Mouse (Mus musculus): ENCODE measurements at regions not wholly inside any gene's neighbourhood (a gene's known extent, or its start where the extent isn't known, plus 50 kb on each side); places are given as distances from the start of the nearest gene placed in this dataset.
A peak's percentile ranks its signal among the peaks of the same experiment; 100 is the strongest.

GRCm38 (mm10) chr5:133310979-133311890, 768.1 kb upstream of the Auts2 start:
- DNase-seq (ENCODE audit: low spot score in 2 of 2) = peak in 1 of 2 experiments; percentile 44

DNA sequence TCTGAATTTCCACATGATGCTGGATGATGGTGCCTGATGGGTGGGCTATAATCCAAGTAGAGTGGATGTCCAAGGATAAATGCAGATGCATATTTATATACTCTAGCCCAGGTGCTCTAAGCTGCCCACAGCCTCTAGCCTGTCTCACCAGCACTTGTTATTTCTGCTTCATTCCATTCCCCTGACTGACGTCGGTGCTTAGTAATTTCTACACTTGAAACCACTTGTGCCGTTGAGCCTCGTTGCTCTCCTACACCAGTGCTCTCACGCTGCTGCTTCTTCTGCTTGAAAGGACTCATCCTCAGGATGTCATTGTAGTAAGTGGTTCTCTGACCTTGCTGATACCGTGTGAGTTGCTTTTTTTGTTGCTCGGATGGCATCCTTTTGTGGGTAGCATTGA, 724.7 kb upstream of the Auts2 start:
- no peak for DNase-seq (ENCODE audit: low spot score in 2 of 2)

- no peak for DNase-seq (ENCODE audit: low spot score in 2 of 2)
Measured at GRCm38 (mm10) chr5:133267356-133267755, 724.2 kb upstream of the Auts2 start.

DNA sequence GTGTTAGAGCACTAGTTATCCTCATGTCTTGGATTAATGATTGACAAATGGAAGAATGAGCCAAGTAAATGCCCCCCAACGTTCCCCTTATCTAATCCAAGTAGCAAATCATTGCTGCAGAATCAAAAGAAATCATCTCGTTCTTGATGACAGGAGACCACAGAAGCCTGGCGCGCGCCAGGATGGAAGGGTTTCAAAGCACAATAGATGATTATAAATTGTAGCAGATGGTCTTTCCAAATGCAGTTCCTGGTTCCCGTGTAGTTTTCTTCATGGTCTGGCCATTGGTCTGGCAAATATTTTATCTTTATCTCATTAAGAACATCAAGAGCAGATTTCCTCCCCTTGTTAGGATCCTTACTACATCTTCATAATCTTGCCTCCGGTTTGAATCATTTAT, 721.8 kb upstream of the Auts2 start:
- DNase-seq (ENCODE audit: low spot score in 2 of 2) = no peak

DNA sequence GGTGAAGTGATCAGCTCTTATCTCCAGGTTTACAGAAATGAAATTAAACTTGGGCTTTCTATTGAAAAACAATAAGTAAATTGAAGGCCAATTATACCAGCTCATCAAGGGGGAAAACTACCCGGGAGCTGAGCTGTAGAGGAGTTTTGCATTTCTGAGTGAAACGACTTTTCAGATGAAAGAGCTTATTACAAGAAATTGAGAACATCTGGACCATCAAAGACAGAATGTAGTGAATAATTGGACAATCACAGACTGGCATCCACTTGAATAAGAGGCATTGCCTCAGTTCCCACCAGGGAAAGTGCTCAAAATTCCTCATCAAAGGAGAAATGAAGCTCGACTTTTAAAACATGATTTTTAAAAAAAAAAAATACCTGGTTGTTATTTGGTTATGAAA, 675.7 kb upstream of the Auts2 start:
- DNase-seq (ENCODE audit: low spot score in 2 of 2) = no peak

- DNase-seq (ENCODE audit: low spot score in 2 of 2) = no peak
Measured at GRCm38 (mm10) chr5:133198546-133198945, 655.4 kb upstream of the Auts2 start.

- DNase-seq (ENCODE audit: low spot score in 2 of 2) = no peak
Measured at GRCm38 (mm10) chr5:133189798-133190571, 646.8 kb upstream of the Auts2 start.

- DNase-seq (ENCODE audit: low spot score in 2 of 2) = peak in 1 of 2 experiments; percentile 32
Measured at GRCm38 (mm10) chr5:133175636-133176035, 632.5 kb upstream of the Auts2 start.

GRCm38 (mm10) chr5:133173155-133173723, 630.1 kb upstream of the Auts2 start:
- peak in 1 of 2 experiments; percentile 25 for DNase-seq (ENCODE audit: low spot score in 2 of 2)

- DNase-seq (ENCODE audit: low spot score in 2 of 2) = no peak
Measured at GRCm38 (mm10) chr5:133172686-133173085, 629.5 kb upstream of the Auts2 start.

GRCm38 (mm10) chr5:133171266-133171665, 628.1 kb upstream of the Auts2 start:
- no peak for DNase-seq (ENCODE audit: low spot score in 2 of 2)

DNA sequence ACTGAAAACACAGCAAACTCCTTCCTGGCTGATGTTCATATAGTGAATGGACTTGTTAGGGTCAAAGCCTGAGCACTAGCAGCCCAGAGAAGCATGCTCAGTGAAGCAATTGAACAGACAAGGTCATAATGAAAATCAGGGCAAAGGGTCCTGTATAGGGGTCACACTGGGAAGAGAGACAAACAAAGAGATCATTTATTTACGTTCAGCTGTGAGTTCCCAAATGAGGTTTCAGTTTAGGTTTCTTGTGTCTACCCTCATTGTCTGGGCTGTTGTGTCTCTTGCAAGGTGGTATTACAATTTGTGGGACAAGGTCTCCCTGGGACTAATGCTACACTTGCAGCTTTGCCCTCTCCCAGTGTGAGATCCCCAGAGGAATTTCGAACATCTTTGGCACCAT, 624.4 kb upstream of the Auts2 start:
- no peak for DNase-seq (ENCODE audit: low spot score in 2 of 2)

GRCm38 (mm10) chr5:133167001-133167461, 623.9 kb upstream of the Auts2 start:
- no peak for DNase-seq (ENCODE audit: low spot score in 2 of 2)

DNA sequence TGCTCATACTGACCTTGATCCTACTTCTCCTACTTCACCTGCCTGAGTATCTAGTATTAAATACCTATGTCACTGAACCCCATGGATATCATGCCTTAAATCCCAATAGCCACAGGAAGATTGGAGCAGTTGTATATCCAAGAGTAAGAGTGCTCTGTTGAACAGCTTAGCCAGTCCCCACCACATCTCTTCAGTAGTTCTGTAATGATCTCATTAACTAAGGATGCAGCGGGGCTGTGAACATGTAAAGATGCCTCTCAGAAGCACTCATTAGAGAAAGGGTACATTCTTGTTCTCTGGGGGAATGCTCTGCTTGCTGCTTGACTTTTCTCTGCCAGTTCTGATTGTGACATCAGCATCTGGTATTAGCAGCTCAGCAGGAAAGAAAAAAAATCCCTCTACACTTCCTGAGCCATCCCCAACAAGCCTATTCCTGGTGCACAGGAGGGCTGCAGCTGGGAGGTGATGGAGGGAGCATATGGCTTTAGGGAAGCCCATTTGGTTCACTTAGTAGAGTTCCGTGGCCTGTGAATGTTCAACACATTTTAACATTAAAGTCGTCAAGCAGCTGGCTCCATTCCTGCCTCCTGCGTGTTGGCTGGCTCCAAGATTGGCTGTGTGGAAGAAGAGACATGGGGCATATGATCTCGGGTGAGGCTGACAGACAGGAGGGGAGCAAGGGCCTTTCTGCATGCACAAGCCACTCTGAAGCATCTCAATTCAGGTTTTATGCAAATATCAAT, 613.1 kb upstream of the Auts2 start:
- DNase-seq (ENCODE audit: low spot score in 2 of 2) = peak in 1 of 2 experiments; percentile 22

GRCm38 (mm10) chr5:133145996-133146395, 602.9 kb upstream of the Auts2 start:
- no peak for DNase-seq (ENCODE audit: low spot score in 2 of 2)

- DNase-seq (ENCODE audit: low spot score in 2 of 2) = no peak
Measured at GRCm38 (mm10) chr5:133143679-133144078, 600.5 kb upstream of the Auts2 start.

DNA sequence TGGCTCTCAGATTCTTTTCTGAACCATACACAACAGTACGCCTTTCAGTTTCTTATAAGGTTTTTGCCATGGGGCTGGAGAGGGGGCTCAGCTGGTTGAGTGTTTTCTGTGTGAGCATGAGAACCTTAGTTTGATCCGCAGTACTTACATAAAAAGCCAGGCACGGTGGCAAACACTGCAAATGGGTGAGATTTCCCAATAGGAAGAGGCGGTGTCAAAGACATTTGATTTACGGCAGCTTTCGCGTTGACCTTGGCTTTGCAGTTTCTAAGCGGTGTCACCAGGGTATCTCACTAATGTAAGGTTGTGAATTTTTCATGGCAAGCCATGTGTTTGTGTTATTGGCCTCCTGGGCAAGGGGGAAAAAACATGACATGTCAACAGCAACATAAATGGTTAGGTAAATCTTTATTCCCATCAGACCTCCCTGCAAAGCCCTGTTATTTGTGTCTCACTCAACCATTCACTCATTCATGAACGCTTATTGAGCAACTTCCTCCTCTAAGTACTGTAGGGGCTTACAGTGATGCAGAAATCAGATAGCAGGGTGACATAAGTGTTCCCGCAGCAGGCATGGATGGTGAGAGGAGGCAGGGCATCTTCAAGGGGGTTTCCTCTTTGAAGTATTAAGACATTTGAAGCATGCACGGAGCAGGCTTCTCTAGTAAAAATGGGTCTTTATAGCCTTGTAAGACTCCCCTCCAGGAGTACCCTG, 599.4 kb upstream of the Auts2 start:
- DNase-seq (ENCODE audit: low spot score in 2 of 2) = no peak

GRCm38 (mm10) chr5:133131042-133131441, 587.9 kb upstream of the Auts2 start:
- no peak for DNase-seq (ENCODE audit: low spot score in 2 of 2)

DNA sequence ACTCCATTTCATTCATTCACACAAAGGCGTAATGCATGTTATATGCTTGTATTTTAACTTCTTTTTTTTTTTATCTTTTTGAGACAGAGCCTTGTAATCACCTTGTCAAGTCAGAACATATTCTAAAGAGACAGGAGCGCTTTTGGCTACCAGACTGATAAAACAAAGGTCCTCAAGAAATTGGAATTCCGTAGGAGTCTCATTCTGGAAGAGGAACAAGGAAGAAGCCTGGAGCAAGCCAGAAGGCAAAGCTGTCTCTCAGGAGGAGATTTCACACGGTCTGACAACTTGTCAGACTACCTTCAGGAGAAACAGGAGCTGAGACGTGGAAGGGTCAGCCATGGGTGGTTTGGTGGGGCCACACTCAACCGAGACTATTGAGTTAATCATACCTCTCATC, 587.2 kb upstream of the Auts2 start:
- no peak for DNase-seq (ENCODE audit: low spot score in 2 of 2)

DNA sequence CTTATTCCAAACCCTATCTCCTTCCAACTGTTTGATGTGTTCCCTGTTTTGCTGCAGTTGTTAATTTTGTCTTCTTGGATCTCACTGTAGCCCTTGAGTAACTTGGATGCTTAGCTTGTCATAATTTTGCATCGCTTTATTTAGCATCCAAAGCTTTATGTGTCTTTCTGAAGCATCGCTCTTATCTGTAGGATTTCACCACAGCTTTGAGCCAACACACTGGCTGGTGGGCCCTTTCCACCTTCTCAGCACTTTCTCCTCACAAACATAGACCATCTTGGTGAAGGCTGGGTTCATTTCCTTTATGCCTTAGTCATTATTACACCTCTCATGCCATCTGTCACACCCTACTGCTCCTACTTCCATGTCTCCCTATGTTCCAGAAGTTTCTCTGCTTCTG, 581.1 kb upstream of the Auts2 start:
- DNase-seq (ENCODE audit: low spot score in 2 of 2) = no peak

DNA sequence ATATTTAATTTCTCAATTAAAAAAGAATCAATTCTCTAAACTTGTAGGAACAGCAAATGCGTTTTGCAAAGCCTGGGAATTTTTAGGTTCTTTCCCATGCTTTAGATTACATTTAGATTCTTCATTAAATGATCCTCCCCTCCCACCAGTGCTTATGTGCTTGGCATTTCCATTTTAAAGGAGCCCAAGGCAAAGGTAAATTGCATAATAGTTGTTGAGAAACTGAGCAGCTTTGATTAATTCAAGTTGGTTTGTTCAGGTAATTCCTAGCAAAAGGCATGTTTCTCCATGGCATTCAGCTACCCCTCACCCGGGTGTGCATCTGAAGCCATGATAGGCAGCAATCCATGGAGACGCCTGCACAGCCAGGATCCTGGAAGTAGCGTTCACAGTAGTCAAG, 570.8 kb upstream of the Auts2 start:
- DNase-seq (ENCODE audit: low spot score in 2 of 2) = no peak
